Mouse (Mus musculus) frontal cortex, postnatal 36 days (tissue): Measurements from ENCODE around the gene Flad1.
A peak's percentile ranks its signal among the peaks of the same experiment; 100 is the strongest.
"Not testable (repeated sequence)": the region's sequence is repeated elsewhere in the genome, so short reads cannot be mapped to it uniquely, and the experiment has no call there.

Experiments
- DNase-seq, 2 experiments: peaks; one replicate each; pipeline ENCODE4 v3.0.0; 2022; ENCODE audit warnings: low spot score in 2 of 2

The Flad1 gene

GRCm38 (mm10) chr3:89429021-89429420, 17.4 kb upstream of the Flad1 start:
- not testable (repeated sequence) for DNase-seq

DNA sequence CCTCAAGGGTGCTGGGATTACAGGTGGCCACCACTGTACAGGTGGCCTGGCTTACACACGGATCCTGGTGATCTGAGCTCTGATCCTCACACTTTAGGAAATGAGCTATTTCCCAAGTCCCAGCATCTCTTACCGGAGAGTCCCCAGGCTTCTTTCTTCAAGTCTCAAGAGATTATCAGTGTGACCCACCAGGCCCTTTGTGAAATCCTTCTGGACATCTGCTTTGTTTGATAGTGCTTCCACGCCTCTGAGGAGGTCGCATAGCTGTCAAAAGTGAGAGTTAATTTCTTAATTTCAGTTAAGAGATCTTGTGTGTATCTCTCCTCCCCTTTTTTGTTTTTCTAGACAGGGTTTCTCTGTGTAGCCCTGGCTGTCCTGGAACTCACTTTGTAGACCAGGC, 14.2 kb upstream of the Flad1 start:
- no peak for DNase-seq

- no peak for DNase-seq
These were observed 13.5 kb upstream of the Flad1 start for GRCm38 (mm10) chr3:89425141-89425525.

DNA sequence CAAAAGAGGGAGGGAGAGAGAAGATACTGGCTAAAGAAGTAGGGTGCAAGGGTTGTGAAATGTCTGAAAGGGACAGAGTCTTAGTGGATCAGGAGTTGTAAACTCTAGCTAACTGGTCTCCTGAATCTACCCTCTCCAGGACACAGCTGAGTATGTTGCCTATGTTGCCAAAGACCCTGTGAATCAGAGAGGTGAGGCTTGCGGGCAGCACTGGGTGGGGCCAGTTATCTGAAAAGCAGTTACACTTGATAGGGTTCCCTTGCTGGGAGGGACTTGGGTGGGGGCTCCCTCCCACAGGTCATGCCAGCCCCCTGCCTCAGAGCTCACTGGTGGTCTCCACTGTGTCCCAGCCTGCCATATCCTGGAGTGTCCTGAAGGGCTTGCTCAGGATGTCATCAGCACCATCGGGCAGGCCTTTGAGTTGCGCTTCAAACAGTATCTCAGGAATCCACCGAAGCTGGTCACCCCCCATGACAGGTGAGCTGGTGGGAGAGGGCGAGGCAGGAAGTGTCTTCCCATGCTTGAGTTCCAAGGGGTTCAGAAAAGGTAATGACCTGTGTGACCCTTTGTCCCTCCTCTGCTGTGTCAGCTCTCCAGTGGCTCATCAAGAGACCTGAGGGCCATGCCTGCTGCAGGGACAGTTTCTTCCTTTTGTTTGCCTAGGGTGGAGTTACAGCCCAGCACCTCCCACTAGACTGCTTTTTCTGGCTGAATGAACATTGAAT, 12.9 kb upstream of the Flad1 start:
- DNase-seq = no peak

- no peak for DNase-seq
These were observed 11.0 kb upstream of the Flad1 start for GRCm38 (mm10) chr3:89422556-89423205.

DNA sequence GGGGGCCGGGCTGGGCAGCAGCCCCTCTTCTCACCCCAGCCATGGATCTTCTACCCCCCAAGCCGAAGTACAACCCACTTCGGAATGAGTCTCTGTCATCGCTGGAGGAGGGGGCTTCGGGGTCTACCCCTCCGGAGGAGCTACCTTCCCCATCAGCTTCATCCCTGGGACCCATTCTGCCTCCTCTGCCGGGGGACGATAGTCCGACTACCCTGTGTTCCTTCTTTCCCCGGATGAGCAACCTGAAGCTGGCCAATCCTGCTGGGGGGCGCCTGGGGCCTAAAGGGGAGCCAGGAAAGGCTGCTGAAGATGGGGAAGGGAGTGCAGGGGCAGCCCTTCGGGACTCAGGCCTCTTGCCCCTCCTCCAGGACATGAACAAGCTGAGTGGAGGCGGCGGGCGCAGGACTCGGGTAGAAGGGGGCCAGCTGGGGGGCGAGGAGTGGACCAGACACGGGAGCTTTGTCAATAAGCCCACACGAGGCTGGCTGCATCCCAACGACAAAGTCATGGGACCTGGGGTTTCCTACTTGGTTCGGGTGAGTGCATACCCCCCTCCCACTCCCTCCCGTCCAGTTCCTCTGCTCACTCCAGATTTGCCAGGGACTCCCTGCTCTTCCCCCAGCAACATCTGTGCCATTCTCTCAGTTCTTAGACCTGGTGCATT, 10.3 kb upstream of the Flad1 start:
- DNase-seq = no peak

- peak; percentile 65 to 71 for DNase-seq
These were observed 9.5 kb upstream of the Flad1 start for GRCm38 (mm10) chr3:89421002-89421774.

- no peak for DNase-seq
These were observed 8.8 kb upstream of the Flad1 start for GRCm38 (mm10) chr3:89420421-89420820.

DNA sequence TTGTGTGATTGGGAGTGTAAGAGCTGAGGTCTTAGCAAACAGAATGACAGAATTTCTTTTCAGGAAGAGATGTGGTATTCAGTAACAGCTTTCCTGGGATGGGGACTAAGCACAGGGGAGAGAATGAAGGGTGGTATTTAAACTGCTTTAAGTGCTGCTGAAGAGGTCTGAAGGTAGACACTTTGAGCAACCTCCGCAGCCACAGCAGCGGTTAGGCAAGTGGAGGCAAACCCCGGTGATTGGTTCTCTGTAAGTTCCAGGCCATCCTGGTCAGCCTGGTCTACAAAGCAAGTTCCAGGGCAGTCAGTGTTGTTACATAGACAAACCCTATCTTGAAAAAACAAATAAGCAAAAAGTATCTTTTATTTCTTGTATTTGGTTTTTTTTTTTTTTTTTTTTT, 8.3 kb upstream of the Flad1 start:
- no peak for DNase-seq

DNA sequence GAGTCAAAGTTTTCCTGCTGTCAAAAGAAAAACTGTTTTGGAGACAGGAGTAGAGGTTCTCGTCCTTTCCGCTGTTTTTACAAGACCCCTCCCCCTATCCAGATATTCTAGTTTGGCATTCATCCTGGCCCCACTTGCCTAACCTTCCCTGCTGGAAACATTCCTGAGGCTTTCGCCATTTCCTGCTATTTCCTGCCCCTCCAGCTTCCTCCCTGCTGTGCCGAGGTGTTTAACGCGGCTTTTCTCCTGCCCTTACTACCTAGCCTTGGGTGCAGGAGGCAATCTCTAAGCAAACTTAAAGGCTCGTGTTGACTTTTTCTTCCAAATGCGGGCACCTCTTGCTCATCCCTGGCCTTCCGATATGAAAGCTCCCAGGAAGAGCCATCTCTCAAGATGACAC, 7.9 kb upstream of the Flad1 start:
- DNase-seq = no peak

DNA sequence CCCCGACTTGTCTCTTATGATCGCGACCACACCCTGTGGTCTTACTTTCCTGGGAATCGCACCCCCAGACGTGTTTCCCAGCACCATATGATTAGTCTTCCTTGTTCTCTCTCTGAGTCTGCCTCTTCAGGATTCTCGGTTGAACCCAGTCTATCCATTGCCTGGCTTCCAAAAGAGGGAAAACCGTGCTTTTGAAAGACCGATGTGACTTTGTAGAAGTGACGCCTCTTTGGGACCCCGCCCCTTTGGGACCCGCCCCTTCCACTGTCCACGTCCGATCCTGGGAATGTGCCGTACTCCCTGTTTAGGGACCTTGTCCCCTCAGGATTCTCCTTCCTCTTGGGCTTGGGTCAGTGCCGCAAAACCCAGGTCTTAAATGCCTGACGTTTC, 7.2 kb upstream of the Flad1 start:
- no peak for DNase-seq

DNA sequence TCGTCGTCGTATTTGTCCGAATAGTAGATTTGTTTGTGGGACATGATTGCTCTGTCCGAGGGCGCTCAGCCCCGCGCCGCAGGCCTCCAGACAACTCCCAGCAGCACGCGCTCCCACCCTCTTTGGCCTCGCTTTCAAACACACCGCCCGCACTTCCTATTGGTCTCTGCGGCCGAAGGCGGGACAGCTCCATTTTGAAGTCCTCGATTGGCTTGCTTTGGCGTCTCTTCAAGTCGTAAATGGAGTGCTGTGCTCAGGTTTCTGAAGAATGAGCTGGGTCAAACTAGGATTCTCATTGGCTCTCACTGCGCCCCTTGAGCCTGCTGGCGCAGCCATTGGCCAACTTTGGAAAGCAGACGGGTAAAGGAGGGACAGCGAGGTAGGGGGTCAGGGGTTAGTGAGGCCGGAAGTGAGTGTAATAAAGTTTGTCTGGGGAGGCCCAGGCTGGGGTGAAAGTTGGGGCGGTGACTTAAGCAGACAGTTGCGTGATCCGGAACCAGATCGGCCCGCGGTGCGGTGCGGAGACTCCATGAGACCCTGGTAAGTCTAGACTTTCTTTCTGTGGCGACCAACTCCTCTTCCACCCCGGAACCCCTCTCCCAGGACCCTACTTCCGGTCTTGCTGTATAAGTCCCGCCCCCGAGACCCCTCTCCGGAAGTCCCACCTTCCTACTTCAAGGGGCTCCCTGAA, 6.6 kb upstream of the Flad1 start, which contains the start of the genes Cks1b and Shc1:
TSS of gene Cks1b (minus strand) at position 214 of the 691 bp plus-strand sequence.
TSS of gene Shc1 (plus strand) at position 274 of the 691 bp plus-strand sequence.
- DNase-seq = peak; percentile 90 to 97

DNA sequence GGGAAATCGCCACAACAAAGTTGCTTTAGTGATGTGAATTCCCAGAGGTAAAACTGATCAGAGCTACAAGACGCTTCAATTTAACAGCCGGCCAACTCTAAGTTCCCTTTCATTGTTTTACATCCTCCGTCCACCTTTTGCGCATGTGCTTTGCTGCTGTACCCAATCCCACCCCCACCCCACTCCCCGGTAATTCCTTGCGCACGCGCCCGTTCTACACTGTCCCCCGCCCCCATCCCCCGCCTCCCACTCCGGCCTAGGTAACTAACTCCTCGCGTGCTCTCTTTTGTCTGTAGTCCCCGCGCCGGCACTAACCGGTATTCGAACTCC, 6.1 kb upstream of the Flad1 start:
- DNase-seq = no peak

DNA sequence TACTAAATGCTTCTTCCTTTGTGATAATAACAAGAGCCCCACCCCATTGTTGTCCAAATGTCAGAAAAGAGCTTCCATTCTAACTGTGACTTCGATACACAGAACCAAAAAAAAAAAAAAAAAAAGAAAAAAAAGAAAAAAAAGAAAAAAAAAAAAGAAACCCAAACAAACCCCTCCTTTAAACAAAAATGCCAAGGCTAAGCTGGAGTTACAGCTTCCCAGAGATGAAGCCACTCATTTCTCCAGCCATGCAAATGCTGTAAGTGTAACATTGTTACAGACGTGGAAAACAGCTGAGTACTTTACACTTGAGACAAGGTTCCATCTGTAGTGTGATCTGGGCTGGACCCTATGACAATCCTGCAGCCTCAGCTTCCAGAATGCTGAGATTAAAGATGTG, 5.5 kb upstream of the Flad1 start:
- DNase-seq = no peak

- no peak for DNase-seq
These were observed 4.5 kb upstream of the Flad1 start for GRCm38 (mm10) chr3:89416158-89416557.

- DNase-seq = no peak
These were observed 806 bp downstream of the Flad1 start for GRCm38 (mm10) chr3:89410864-89411263.

GRCm38 (mm10) chr3:89409701-89410100, 2.0 kb downstream of the Flad1 start:
- no peak for DNase-seq

DNA sequence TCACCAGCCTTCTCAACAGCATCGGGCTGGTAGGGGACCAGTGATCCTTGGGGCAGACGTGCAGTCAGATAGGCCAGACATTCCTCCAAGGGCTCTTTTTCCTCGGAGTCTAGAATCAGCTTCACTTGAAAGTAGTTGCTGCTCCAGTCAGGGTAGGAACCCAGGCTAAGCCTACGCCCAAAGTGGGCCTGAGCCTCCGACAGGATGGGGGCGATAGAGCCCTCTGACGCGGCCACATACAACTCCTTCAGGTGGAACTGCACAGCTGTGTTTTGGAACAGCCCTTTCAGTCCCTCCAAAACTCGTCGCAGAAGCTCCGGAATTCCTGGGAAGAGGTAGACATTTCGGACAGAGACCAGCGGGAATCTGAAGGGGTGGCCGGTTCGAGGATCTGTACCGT, 3.2 kb downstream of the Flad1 start:
- no peak for DNase-seq

DNA sequence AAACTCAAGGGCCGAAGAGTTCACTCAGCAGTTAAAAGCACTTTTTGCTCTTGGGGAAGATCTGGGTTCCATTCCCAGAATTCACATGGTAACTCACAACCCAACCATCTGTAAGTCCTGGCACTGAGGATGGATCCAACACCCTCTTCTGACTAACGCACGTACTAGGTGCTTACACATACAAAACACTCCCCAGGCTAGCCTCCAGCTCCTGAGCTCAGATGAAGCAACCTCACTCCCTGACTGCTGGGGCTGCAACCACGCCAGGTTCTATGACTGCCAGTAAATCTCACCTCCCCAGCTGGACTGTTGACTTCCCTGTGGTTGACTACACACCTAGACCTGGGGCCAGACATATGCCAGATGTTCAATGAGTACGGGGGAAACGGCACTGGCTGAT, 4.8 kb downstream of the Flad1 start:
- DNase-seq = no peak

DNA sequence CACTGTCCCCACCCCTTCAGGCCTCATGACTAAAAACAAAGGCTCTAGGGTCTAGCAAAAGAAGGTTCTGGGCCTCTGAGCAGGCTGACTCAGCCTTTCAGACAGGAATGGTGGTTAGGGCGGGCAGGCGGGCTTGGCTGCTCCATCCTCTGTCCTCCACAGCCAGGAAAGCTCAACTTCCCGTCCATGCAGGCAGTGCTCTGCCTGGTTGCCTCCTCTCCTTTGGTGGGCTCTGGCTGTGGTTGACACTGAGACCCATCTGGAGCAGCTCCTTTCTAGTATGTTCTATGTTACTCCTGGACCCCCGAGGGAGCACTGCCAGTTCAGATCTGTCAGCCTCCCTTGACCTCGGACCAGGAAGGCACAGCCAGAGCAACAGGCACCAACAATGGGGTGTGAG, 9.0 kb downstream of the Flad1 start, which contains the start of gene Lenep:
TSS of gene Lenep (minus strand) at position 101 of the 400 bp plus-strand sequence.
- no peak for DNase-seq

- DNase-seq = no peak
These were observed 10.3 kb downstream of the Flad1 start for GRCm38 (mm10) chr3:89401329-89401728.

DNA sequence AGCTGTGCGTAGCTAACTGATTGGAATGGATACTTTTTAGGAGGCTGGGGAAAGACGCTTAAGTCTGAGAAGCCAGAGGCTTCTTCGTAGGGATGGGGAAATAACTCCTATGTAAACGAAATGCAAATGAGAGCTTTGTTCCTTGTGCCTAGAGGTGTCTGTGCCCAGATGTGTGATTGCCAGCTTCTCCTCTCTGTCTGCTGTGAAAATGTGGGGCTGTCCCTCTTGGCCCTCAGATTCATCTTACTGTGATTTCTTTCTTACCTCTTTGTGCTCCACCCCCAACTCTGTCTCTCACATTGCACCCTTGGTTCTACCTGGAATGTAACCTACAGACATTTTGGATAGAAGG, 15.0 kb downstream of the Flad1 start:
- no peak for DNase-seq
